Mouse (Mus musculus): ENCODE measurements at regions not wholly inside any gene's neighbourhood (a gene's known extent, or its start where the extent isn't known, plus 50 kb on each side); places are given as distances from the start of the nearest gene placed in this dataset.

DNA sequence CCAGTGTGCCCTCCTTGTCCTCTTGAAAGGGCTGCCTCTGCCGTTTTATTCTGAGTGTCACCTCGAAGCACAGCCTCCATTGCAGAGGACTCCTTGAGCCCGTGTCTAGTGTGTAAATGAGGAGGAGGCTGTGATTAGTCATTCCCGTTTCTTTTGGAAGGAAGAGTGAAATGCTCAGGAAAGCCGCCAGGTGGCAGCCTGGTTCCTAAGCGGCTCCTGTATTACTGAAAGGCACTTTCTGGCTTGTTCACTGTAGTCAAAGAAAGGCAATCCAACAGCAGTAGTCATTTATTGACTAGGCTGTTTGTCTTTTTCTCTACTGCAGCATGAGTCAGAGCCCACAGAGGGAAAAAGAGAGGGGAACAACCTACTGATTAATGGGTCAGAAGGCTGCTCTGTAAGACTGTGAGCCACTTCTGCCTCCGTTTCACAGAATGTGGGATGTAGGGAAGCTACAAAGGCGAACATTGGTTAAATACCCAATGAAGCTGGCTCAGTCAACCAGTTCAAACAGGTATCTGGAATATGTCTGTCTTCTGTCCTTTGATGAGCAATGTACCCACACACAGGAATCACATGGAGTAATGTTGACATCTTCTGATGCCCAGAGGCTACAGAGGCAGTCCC, 103.2 kb upstream of the Cwc22 start:
- H3K4me3 ChIP-seq (ENCODE audit: control insufficient read depth in 1 of 2, insufficient read depth in 1 of 2, low read depth in 2 of 2, low read length in 2 of 2), result no peak overlapping the region
- no peak overlapping the region for H3K27ac ChIP-seq (ENCODE audit: control insufficient read depth, low read depth, low read length)

GRCm38 (mm10) chr2:78048706-78049055, 102.5 kb upstream of the Cwc22 start:
- H3K4me1 ChIP-seq (ENCODE audit: control insufficient read depth in 1 of 2, insufficient read depth in 2 of 2, low read length in 2 of 2), result no peaks in the 10 kb centered on the region; a peak in 1 of 4 replicates
- H3K36me3 ChIP-seq (ENCODE audit: control insufficient read depth in 1 of 2, insufficient read depth in 2 of 2, low read length in 2 of 2), result peaks cover 0 to 2% of the 10 kb centered on the region in 2 experiments; a peak in 1 of 4 replicates
- no peak for TF ChIP-seq MAX (IDR thresholded peaks at IDR 0.05; ENCODE audit: low read length)
- TF ChIP-seq MEF2A (IDR thresholded peaks at IDR 0.05; ENCODE audit: extremely low read depth, insufficient replicate concordance, low read depth, low read length, poor library complexity, severe bottlenecking), result no peak
- TF ChIP-seq BHLHE40 (IDR thresholded peaks at IDR 0.05; ENCODE audit: borderline replicate concordance, low read depth, low read length), result no peak
- TF ChIP-seq GABPA (IDR thresholded peaks at IDR 0.05; ENCODE audit: low read depth, low read length), result no peak
- TF ChIP-seq CTCF (IDR thresholded peaks at IDR 0.05 in 2 of 3, conservative IDR thresholded peaks at IDR 0.05 in 1 of 3; ENCODE audit: control insufficient read depth in 1 of 3, insufficient read depth in 1 of 3, low read depth in 2 of 3, low read length in 3 of 3, poor library complexity in 1 of 3, severe bottlenecking in 1 of 3), result no peak
- no peak for TF ChIP-seq MYB (IDR thresholded peaks at IDR 0.05; ENCODE audit: low read depth, low read length)
- TF ChIP-seq HCFC1 (IDR thresholded peaks at IDR 0.05; ENCODE audit: low read depth, low read length), result no peak
- no peak for TF ChIP-seq EP300 (IDR thresholded peaks at IDR 0.05; ENCODE audit: low read depth in 1 of 2, low read length in 2 of 2)
- no peak for TF ChIP-seq RCOR1 (IDR thresholded peaks at IDR 0.05; ENCODE audit: low read depth, low read length)
- no peak for TF ChIP-seq E2F4 (IDR thresholded peaks at IDR 0.05; ENCODE audit: borderline replicate concordance, low read depth, low read length)
- no peak for TF ChIP-seq JUND (IDR thresholded peaks at IDR 0.05; ENCODE audit: low read depth, low read length)
- TF ChIP-seq ETS1 (IDR thresholded peaks at IDR 0.05; ENCODE audit: low read depth, low read length), result no peak
- TF ChIP-seq KAT2A (conservative IDR thresholded peaks at IDR 0.05; ENCODE audit: low read depth, low read length), result no peak
- no peak for TF ChIP-seq ELF1 (IDR thresholded peaks at IDR 0.05; ENCODE audit: low read depth, low read length)
- TF ChIP-seq ZKSCAN1 (IDR thresholded peaks at IDR 0.05; ENCODE audit: low read depth, low read length), result no peak
- TF ChIP-seq UBTF (IDR thresholded peaks at IDR 0.05; ENCODE audit: borderline replicate concordance, insufficient read depth, low read depth, low read length), result no peak
- no peaks in the 10 kb centered on the region for H3K79me2 ChIP-seq (ENCODE audit: control insufficient read depth, insufficient read depth, low read length, poor library complexity)
- DNase-seq (ENCODE audit: low read depth, low spot score), result no peak
- no peak overlapping the region; a peak in 1 of 4 replicates for H3K4me3 ChIP-seq (ENCODE audit: control insufficient read depth in 1 of 2, insufficient read depth in 1 of 2, low read depth in 2 of 2, low read length in 2 of 2)
- H3K27me3 ChIP-seq (ENCODE audit: control insufficient read depth in 1 of 2, insufficient read depth in 2 of 2, low read length in 2 of 2), result no peaks in the 10 kb centered on the region; a peak in 1 of 4 replicates
- H3K9ac ChIP-seq (ENCODE audit: control insufficient read depth, low read depth, low read length, poor library complexity, severe bottlenecking), result no peak overlapping the region
- H3K9me3 ChIP-seq (replicated peaks; ENCODE audit: insufficient read depth, low read length), result no peaks in the 10 kb centered on the region
- H3K27ac ChIP-seq (ENCODE audit: control insufficient read depth, low read depth, low read length), result no peak overlapping the region

More for the DNA sequence above, 103.2 kb upstream of the Cwc22 start:
- H3K79me2 ChIP-seq (ENCODE audit: control insufficient read depth, insufficient read depth, low read length, poor library complexity), result no peaks in the 10 kb centered on the region
- H3K9ac ChIP-seq (ENCODE audit: control insufficient read depth, low read depth, low read length, poor library complexity, severe bottlenecking), result no peak overlapping the region
- peak; percentile 73 for DNase-seq (ENCODE audit: low read depth, low spot score)
- H3K9me3 ChIP-seq (replicated peaks; ENCODE audit: insufficient read depth, low read length), result no peaks in the 10 kb centered on the region
- TF ChIP-seq CTCF (IDR thresholded peaks at IDR 0.05 in 2 of 3, conservative IDR thresholded peaks at IDR 0.05 in 1 of 3; ENCODE audit: control insufficient read depth in 1 of 3, insufficient read depth in 1 of 3, low read depth in 2 of 3, low read length in 3 of 3, poor library complexity in 1 of 3, severe bottlenecking in 1 of 3) (peak; percentile 77 to 82 (median 79)), EP300 (IDR thresholded peaks at IDR 0.05; ENCODE audit: low read depth in 1 of 2, low read length in 2 of 2) (no peak), SMC3 (IDR thresholded peaks at IDR 0.05; ENCODE audit: low read depth, low read length) (peak; percentile 89), ZC3H11A (IDR thresholded peaks at IDR 0.05; ENCODE audit: low read depth, low read length) (peak; percentile 58; the same call in 1 of the 2 replicates), RAD21 (IDR thresholded peaks at IDR 0.05; ENCODE audit: low read depth, low read length) (peak; percentile 80)
- peaks cover 0 to 2% of the 10 kb centered on the region in 2 experiments; a peak in 1 of 4 replicates for H3K36me3 ChIP-seq (ENCODE audit: control insufficient read depth in 1 of 2, insufficient read depth in 2 of 2, low read length in 2 of 2)
- no peaks in the 10 kb centered on the region; a peak in 1 of 4 replicates for H3K27me3 ChIP-seq (ENCODE audit: control insufficient read depth in 1 of 2, insufficient read depth in 2 of 2, low read length in 2 of 2)
- H3K4me1 ChIP-seq (ENCODE audit: control insufficient read depth in 1 of 2, insufficient read depth in 2 of 2, low read length in 2 of 2), result no peaks in the 10 kb centered on the region; a peak in 1 of 4 replicates
